Mouse (Mus musculus) stomach, postnatal 0 days (tissue): ENCODE measurements around the gene Cacng1. TPM values are rescaled to one million over a fixed set of nuclear protein-coding genes. Genes with fewer than 3 reads are reported as not detected.

Source experiments
- ATAC-seq: fragments of 200-750 bp; cut with Nextera tagmentation; 2 replicates; pipeline ENCODE4 v1.8.0; 2017; ENCODE audit not compliant: low FRiP score, low TSS enrichment
- DNase-seq: peaks from one replicate; pipeline ENCODE4 v3.0.0-alpha.2; 2016; ENCODE audit warnings: low spot score
- H3K27ac ChIP-seq: fragments of 300-500 bp; sonication (generic); replicated peaks from 2 replicates; pipeline ENCODE4 v1.5.1; 2014; ENCODE audit warnings: mild to moderate bottlenecking, control low read depth
- H3K27me3 ChIP-seq: fragments of 300-500 bp; sonication (generic); 2 replicates; pipeline ENCODE4 v1.6.1; 2014; ENCODE audit warnings: low read length; ENCODE audit not compliant: control insufficient read depth, insufficient read depth
- H3K36me3 ChIP-seq: fragments of 300-500 bp; sonication (generic); 2 replicates; pipeline ENCODE4 v1.6.1; 2014; ENCODE audit warnings: low read length, mixed read lengths; ENCODE audit not compliant: control insufficient read depth, insufficient read depth
- H3K4me1 ChIP-seq: fragments of 300-500 bp; sonication (generic); replicated peaks from 2 replicates; pipeline ENCODE4 v1.6.1; 2014; ENCODE audit warnings: antibody characterized with exemption; ENCODE audit not compliant: control insufficient read depth, insufficient read depth
- H3K4me2 ChIP-seq: fragments of 300-500 bp; sonication (generic); replicated peaks from 2 replicates; pipeline ENCODE4 v1.6.1; 2014; ENCODE audit warnings: low read depth, mild to moderate bottlenecking, control low read depth, moderate library complexity
- H3K4me3 ChIP-seq: fragments of 300-500 bp; sonication (generic); 2 replicates; pipeline ENCODE4 v1.5.1; 2014; ENCODE audit warnings: low read depth, low read length, control low read depth
- H3K9ac ChIP-seq: fragments of 300-500 bp; sonication (generic); 2 replicates; pipeline ENCODE4 v1.6.1; 2014; ENCODE audit warnings: mild to moderate bottlenecking, low read length, control low read depth, mixed read lengths
- H3K9me3 ChIP-seq: fragments of 300-500 bp; sonication (generic); 2 replicates; pipeline ENCODE4 v1.6.1; 2016; ENCODE audit warnings: low read length; ENCODE audit not compliant: control insufficient read depth
- CTCF ChIP-seq: IDR thresholded peaks from 2 replicates; pipeline ENCODE4 v1.5.1; 2016; ENCODE audit warnings: antibody characterized with exemption, low read depth, mild to moderate bottlenecking, moderate library complexity
- EP300 ChIP-seq: optimal IDR thresholded peaks from 2 replicates; pipeline ENCODE3; 2016; ENCODE audit warnings: antibody characterized with exemption
- WGBS: fragments of 180-500 bp; shearing (Covaris S2); extraction: QIAGEN DNeasy Blood & Tissue Kit; methylation state at CpG from one replicate; pipeline ENCODE4 v1.1.7; 2014; 5-methylcytosine and 5-hydroxymethylcytosine counted together
- polyA plus RNA-seq: library from polyadenylated mRNA; unstranded; fragments of >200 nt; fragmentation: Nextera tagmentation; extraction: Ambion mirVana; gene quantifications from 2 replicates; pipeline ENCODE4 v1.2.1, GENCODE M21; 2015

Gene Cacng1
- polyA plus RNA-seq, 1 experiment from 2014 or later: 0.22 TPM

GRCm38 (mm10) chr11:107683544-107684465, 32.5 kb downstream of the Cacng1 start:
- ATAC-seq (no peak), DNase-seq (no peak)
- Histone ChIP-seq H3K9ac (no peak overlapping the region), H3K4me1 (no peaks in the 10 kb centered on the region), H3K27ac (no peak overlapping the region), H3K27me3 (no peaks in the 10 kb centered on the region), H3K4me3 (no peak overlapping the region), H3K9me3 (no peaks in the 10 kb centered on the region), H3K36me3 (peaks cover 4% of the 10 kb centered on the region), H3K4me2 (no peak overlapping the region)
- TF ChIP-seq CTCF (peak; percentile 12; the same call in 1 of the 2 replicates), EP300 (no peak)
- WGBS: 84% methylated on average over 19 of the region's 19 CpGs

- DNase-seq (no peak), ATAC-seq (no peak)
- no peaks in the 10 kb centered on the region for H3K27me3 ChIP-seq
- H3K27ac ChIP-seq: no peak overlapping the region
- TF ChIP-seq CTCF (no peak), EP300 (no peak)
- no peak overlapping the region for H3K4me3 ChIP-seq
- WGBS: 72% methylated on average over 9 of the region's 9 CpGs
- no peaks in the 10 kb centered on the region for H3K9me3 ChIP-seq
- H3K4me2 ChIP-seq: no peak overlapping the region
- no peaks in the 10 kb centered on the region for H3K4me1 ChIP-seq
- peaks cover 4% of the 10 kb centered on the region for H3K36me3 ChIP-seq
- H3K9ac ChIP-seq: no peak overlapping the region
These were observed 33.5 kb downstream of the Cacng1 start for GRCm38 (mm10) chr11:107682694-107683355.

- Histone ChIP-seq H3K4me1 (no peaks in the 10 kb centered on the region), H3K27me3 (no peaks in the 10 kb centered on the region), H3K4me2 (no peak overlapping the region), H3K9me3 (no peaks in the 10 kb centered on the region), H3K27ac (no peak overlapping the region), H3K4me3 (no peak overlapping the region), H3K9ac (no peak overlapping the region), H3K36me3 (peaks cover 7% of the 10 kb centered on the region)
- 69% methylated on average over 16 of the region's 17 CpGs for WGBS
- no peak for DNase-seq
- TF ChIP-seq CTCF (no peak), EP300 (no peak)
- ATAC-seq: no peak
These were observed 39.9 kb downstream of the Cacng1 start for GRCm38 (mm10) chr11:107676207-107676940.

GRCm38 (mm10) chr11:107675246-107675645, 41.1 kb downstream of the Cacng1 start:
- Histone ChIP-seq H3K4me3 (no peak overlapping the region), H3K27ac (no peak overlapping the region), H3K9me3 (no peaks in the 10 kb centered on the region), H3K36me3 (peaks cover 12% of the 10 kb centered on the region), H3K27me3 (no peaks in the 10 kb centered on the region), H3K9ac (no peak overlapping the region), H3K4me1 (no peaks in the 10 kb centered on the region), H3K4me2 (no peak overlapping the region)
- ATAC-seq (no peak), DNase-seq (no peak)
- 85% methylated on average over 10 of the region's 10 CpGs for WGBS
- TF ChIP-seq CTCF: no peak
- no peak for TF ChIP-seq EP300

GRCm38 (mm10) chr11:107674601-107675000, 41.7 kb downstream of the Cacng1 start:
- Histone ChIP-seq H3K9ac (no peak overlapping the region), H3K36me3 (peaks cover 17% of the 10 kb centered on the region), H3K4me2 (no peak overlapping the region), H3K4me3 (no peak overlapping the region), H3K4me1 (no peaks in the 10 kb centered on the region), H3K27ac (no peak overlapping the region), H3K27me3 (no peaks in the 10 kb centered on the region), H3K9me3 (no peaks in the 10 kb centered on the region)
- WGBS: 84% methylated on average over 8 of the region's 8 CpGs
- ATAC-seq: no peak
- no peak for TF ChIP-seq CTCF
- DNase-seq: no peak

- no peak for DNase-seq
- TF ChIP-seq CTCF: no peak
- TF ChIP-seq EP300: no peak
- no peak overlapping the region for H3K9ac ChIP-seq
- H3K27me3 ChIP-seq: no peaks in the 10 kb centered on the region
- H3K4me1 ChIP-seq: no peaks in the 10 kb centered on the region
- H3K36me3 ChIP-seq: peaks cover 18% of the 10 kb centered on the region
- H3K4me2 ChIP-seq: no peak overlapping the region
- no peak overlapping the region for H3K4me3 ChIP-seq
- WGBS: 56% methylated on average over 5 of the region's 5 CpGs
- ATAC-seq: no peak
- no peak overlapping the region for H3K27ac ChIP-seq
- no peaks in the 10 kb centered on the region for H3K9me3 ChIP-seq
These were observed 42.3 kb downstream of the Cacng1 start for GRCm38 (mm10) chr11:107674006-107674405.
